Mouse (Mus musculus) layer of hippocampus, postnatal 36 days (tissue): ENCODE measurements around the gene Asb16. TPM values are rescaled to one million over a fixed set of nuclear protein-coding genes. Genes with fewer than 3 reads are reported as not detected.

Experiments
- DNase-seq, 2 experiments: peaks; one replicate each; pipeline ENCODE4 v3.0.0; 2022
- total RNA-seq, 2 experiments: library from RNA; stranded (reverse); gene quantifications; 2 replicates each; pipeline ENCODE4 v1.2.3; 2021

The Asb16 gene
- total RNA-seq, result 1 to 10 TPM; 1.0 to 1.2 TPM

DNA sequence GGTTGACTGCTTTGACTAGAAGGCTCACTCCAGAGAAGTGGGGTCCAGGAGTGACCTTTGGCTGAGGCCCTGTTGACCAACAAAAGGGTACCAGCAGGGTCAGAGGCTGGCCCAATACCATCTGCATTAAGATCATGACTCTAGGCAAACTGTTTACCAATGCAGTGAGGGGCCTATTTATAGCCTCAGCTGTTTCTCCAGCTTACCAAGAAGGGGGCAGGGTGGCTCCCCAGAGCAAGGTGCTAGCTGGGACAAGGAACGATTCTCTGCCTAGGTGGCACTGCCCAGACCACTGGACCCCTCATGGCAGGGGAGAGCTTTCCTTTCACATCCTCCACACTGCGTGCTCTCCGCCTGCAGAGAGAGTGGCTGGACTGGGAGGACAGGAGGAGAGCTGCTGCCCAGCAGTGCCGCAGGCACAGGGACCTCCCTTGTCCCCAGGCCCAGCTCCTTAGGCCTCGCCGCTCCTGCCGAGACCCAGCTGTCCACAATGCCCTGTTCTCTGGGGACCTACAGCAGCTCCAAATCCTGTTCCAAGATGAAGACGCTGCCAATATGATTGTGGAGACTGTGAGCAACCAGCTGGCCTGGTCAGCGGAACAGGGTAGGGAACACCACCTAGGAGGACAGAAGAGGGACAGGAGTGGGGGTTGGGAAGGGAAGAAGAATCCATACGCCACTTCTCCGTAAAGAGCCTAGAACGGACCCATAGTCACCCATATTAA lies at the start of gene Asb16:
Asb16 (plus strand) TSS at position 224 of the 725 bp plus-strand sequence.
- DNase-seq, result no peak

DNA sequence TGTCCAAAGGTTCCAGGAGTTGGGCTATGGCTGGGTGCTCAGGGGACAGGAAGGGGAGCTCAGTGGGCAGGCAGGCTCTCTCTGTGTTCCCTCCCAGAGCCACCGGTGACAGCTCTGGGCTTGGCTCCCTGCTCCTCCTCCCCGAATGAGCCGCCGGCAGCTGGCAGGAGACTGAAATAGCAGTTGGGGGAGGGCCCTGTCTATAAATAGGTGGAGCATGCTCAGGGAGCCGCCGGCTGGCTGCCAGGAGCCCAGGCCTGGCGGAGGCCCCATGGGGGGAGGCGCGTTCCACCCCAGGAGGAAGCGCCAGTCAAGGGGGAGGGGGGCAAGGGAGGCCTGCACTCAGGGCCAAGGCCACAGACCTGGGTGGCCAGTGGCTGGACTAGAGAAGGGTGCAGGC lies 49.8 kb upstream of the Asb16 start:
- DNase-seq, result peak; percentile 94 to 96

DNA sequence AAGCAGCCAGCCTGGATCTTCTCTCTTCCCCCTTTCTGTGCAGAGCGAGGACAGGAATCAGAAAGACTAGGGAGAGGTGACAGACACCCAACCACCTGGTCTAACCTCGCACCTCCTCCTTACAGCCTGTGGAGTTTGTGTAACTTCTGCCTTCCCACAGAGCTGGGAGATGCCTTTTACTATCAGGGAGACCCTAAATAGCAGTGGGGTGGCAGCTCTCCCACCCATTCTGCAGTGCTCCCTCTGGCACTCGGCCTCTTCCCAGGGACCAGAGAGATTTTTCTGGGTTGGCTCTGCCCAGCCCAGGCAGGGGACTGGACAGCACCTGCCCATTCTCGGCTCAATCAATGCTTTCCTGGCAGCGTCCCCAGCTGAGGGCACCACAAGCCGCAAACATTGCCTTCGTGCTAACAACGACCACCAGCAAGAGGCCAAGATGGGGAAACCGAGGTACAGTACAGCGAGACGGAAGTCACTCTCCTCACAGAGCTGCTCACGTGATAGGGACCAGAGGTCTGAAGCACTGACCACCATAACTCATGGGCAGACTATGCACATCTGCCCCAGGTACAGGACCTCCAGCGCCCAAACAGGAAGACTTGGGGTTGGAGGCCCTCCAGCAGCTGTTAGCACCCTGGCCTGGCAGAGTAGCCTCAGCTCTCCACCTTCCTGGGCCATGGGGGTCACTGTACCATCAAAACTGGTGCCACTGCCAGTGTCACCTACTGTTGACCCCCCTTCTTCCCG lies 49.1 kb upstream of the Asb16 start:
- no peak for DNase-seq

DNA sequence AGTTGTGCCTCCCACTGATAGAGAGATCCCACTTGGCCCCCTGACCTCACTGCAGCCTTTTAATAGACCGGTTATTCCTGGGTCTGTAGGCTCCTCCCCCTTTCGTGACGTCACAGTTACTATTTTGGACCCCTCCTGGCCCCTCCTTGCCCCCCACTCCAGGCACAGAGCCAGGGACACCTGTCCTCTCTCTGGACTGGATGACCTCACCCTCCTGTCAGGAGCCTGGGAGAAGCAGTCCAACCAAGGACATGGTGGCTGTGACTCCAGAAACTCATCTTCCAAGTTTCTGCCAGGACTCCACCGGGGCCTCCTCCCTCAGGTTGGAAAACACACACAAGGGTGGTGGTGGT lies 48.6 kb upstream of the Asb16 start:
- no peak for DNase-seq

DNA sequence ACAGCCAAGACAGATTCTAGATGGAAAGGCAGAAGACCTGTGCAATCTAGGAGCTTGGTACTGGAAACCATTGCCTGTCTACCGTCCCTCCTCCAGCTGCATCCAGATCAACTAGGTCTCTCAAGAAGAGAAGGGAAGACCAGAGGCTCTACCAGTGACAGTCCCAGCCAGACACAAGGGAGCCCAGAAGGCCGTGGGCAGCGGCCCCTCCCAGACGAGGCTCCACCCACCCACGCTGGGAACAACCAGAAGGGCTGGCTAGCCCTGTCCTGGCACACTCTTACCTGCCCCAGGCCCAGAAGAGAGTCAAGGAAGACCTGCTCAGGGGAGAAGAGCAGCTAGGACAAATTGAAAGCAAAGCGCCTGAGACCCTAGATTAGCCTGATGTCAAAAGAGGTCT lies 48.1 kb upstream of the Asb16 start:
- no peak for DNase-seq

DNA sequence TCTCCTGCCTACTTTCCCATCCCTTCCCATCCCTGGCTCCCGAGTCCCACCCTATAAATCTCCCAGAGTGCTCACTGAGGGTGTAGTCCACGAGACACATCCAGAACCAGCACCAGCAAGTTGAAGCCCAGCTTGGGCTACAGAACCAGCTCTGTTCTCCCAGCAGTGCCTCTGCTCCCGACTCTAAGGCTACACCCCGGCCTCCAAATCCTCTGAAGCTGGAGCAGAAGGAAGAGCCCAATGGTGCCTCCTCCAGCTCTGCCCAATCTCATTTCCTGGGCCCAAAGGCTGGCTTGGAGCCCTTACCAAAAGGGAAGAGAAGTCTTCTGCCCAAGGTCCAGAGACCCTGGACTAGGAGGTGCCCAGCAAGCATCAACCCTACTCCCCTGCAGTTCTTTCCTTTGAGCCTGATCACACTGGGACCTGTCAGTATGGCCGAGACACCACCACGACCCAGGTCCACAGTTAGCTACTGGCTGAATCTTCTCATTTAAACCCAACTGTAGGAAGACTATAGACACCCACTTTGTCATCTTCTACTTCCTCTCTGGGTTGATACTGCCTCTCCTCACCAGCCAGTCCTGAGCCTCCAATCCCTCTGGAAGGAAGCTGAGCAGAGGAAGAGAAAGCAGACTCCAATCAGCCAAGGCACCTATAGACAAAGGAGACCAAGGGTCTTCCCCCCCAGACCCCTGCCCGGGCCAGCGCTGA lies 47.1 kb upstream of the Asb16 start:
- no peak for DNase-seq

DNA sequence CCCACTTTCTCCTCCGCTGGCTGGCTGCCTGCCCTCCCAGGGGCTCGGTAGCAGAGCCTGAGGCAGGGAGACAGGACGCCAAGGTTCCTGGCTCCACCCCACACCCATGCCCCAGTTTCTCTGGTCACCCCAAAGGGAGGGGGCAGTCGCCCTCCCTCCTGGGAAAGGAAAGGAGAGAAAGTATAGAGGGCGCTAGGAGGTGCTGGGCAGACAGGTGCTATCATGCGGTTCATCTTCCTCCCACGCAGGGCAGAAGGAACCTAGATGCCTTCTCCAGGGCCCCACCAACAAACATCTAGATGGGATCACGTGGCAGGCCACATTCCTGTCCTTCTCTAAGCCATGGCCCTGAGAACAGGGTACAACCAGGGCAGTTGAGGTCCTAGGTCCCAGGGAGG lies 46.6 kb upstream of the Asb16 start:
- no peak for DNase-seq

DNA sequence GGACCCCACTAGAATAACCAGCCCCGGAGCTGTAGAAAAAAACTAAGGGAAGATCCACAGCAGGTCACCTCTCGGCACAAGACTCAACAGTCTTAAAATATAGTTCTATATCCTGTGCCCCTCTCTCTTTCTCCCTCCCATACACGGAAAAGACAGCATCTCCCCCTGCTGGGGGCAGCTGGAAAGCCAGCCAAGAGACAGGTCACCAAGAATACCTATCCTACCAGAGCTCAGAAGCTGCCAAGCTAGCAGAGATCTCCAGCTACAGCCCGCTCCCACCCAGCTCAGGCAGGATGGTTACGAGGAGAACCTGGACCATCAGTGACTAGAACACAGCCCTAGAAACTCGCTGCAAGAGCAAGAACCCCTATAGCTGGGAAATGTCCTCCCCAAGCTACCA lies 45.4 kb upstream of the Asb16 start:
- no peak for DNase-seq

DNA sequence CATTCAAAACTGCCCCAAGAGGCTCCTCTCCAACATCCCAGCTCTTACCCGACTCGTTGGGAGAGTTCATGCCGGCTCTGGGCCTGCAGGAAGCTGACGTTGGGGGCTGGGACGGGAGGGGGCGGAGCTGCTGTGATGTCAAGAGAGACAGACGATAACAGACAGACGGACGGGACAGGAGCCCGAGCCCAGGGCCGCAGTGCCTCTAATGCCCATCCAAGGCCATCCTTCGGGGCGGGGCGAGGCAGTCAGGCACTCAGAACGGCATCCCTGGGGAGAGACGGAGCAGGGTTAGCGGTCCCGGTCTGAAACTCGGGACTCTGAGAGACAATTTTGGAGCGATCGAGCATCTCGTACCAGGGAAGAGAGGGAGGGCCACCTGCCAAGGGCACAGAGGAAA lies 43.9 kb upstream of the Asb16 start:
- no peak for DNase-seq

DNA sequence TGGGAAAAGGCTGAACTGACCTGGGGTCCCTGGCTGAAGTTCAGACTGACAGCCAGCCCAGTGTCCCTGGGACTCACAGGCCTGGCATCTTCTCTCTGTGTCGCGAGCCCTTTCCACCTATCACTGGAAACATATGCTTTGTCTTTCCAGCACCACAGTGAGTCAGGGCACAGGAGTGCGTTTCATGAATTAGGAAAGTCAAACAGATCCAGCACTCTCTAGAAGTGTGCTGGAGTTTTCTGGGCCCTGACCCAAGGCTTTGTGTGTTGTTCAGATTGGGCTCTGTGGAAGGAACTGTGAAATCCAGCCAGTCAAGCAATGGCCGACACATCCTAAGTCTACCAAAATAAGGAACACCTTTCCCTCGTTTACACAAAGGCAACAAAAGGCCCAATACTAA lies 43.3 kb upstream of the Asb16 start:
- DNase-seq, result no peak

DNA sequence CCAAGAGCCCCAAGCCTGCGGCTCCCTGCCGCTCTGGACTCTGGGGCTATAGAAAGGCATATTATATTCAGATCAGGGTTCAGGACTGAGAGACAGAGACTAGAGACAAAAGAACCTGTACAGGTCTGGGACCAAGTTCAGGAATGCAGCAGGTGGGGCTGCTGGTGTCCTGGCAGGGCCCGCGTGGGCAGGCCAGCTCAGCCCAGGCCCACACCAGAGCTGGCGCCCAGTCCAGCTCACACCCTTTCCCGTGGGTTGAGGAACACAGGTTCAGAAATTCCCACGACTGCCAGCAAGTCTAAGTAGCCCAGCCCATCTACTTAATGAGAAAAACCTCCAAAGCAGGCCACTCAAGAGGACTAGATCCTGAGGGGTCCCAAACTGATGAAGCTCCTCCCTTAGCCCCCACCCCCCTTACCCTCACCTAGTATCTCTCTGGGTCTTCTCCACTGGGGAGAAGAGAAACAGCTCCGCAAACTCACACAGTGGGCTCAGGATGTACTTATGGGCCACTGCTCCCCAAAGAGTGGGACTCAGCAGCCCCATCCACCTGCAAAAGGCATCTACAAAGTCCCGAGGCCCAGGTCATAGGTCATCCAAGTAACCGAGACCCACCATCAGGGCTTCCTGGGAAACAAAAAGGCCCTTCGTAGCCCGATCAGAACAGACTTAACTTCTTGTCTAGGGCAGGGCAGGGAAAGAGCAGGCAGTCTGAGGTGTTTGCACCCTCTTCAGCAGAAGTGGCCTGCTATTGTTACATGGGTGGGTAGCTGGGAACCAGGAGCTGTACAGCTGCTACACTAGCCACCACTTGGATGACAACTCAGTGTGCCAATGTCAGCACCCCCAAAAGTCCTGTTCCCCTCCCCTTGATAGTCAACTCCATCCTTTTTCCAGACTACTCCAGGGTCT lies 42.2 kb upstream of the Asb16 start:
- no peak for DNase-seq

DNA sequence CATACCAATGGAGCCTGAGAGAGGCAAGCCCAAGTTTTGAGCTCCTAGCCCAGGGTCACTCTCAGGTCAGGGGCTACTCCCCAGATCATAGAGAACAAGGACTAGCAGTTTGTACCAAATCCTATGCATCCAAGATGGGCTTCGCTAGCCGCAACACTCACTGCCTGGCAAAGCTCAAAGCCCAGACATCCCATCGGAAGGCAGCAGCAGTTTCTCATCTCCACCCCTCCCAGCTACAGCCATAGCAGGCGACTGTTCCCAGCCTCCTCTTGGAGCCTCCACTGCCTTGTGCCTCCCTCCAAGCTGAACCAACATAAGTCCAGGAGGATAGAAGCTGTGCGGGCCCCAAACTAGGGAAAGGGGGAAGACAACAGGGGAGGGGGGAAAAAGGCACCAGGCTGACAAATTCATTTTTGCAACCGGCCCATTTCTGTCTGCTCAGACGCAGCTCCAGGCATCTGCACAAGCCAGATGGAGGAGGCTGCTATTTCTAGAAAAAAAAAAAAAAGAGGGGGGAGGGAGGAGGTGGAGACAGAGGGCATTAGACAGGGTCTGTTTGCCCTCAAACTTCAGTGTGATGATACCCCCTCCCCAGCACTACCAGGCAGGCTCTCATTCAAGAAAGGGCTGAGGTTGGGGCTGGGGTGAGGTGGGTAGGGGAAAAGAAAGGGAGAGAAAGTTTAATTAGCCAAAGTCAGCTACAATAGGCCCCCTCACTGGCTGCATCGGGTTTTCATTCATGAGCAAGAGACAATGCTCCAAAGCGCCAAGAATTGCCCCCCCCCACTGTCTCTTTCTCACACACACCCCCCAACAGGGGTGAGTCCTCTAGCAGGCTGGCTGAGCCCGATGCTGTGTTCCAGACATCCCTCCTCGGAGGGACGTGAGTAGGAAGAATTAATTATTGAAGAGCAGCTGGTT lies 41.0 kb upstream of the Asb16 start:
- DNase-seq, result no peak

DNA sequence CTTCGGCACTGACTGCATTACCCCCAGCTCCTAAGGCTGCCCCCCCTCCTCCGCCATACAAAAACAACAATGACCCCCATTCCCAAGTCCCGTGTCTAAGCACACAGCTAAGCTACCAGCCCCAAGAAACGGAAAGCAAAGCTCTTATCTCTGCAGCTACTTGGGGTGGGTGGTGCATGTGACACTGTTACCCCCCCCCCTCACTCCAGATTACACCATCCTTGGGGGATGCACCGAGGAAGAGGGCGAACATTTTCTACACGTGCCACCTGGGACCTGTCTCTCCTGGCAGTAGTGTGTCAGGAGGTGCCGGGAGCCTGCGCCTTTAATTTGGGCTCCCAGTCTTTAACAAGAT lies 40.4 kb upstream of the Asb16 start:
- no peak for DNase-seq

DNA sequence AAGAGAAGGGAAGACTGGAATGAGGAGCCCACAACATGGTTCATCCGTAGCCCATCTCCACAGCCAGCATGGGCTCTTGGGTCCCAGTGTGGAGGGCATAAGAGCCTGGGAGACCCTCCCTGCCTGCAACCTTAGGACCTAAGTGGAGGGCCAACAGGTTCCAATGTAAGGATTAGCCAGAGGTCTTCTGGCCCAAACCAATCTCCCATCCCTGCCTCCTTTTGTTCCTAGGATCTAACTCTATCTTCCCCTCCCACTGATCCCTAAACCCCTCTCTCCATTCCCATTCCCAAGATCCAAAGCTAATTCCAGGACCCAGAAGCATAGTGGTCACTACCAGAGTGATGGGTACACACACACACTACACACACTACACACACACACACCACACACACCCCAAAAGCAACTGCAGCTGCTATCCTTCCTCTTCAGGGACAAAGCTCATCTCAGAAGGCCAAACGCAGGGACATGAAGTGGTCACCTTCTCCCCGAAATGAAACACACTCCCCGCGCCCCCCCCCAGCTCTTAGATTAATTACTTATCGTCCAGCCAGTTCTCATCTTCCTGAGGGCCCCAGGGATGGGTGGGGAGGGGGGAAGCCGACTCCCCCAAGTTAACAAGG lies 39.8 kb upstream of the Asb16 start:
- no peak for DNase-seq

DNA sequence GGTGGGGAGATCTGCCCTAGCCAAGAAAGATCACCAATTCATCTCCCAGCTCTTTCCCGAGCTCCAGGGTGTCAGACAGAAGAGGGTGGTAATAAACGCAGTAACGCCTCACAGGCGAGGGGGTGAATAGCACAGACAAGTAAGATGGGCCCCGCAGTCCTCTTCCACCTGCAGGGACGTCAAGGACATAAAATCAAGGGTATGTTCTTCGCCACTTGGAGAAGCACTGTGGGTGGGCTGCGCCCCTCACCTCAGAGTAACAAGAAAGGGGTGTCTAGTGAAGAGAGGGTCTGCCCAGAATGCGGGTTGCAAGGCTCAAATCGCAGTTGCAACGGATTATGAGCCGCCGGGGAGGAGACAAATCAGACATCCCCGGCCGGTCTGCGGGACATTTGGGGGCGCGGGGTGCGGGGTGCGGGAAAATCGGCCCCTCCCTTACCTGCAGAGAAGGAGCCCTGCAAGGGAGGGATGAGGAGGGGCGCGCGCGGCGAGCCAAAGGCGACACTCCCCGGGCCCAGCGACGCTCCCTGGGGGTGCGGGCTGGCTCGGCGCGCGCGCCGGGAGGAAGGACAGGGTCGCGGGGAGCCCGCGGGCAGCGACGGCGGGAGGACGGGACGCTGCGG lies 39.1 kb upstream of the Asb16 start:
- DNase-seq, result no peak

DNA sequence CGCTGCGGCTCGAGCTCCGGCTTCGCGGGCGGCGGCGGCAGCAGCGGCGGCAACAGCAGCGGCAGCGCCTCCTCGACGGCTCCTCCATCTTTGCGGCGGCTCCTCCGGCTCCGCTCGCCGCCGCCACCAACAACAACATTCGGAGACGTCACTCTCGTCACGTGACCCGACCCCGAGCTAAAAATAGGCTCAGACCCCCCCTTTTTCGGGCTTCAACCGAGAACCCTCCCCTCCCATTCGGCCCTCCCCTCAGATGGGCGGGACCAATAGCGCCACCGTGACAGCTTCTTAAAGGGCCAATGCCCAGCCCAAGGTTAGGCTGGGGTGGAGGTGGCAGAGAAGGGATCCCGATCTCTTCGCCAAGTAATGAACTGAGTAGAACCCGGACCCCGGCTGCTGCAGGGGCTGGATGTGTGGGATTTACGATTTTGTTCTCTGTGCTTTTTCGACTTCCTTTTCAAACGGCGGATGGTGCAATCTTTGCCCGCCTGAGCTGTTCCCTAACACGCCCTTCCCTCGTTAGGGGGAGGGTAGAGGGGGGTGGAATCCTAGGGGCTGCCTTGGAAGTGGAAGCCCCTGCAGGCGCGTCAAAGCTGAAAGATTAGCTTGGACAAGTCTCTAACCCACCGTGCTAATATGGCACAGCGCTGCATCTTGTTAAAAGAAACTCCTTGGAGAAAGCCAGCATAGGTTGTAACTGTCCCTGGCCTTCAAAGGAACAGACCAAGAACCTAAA lies 38.4 kb upstream of the Asb16 start, which contains the start of gene Hdac5:
Hdac5 (minus strand) TSS at position 161 of the 736 bp plus-strand sequence.
- peak; percentile 96 to 97 for DNase-seq

DNA sequence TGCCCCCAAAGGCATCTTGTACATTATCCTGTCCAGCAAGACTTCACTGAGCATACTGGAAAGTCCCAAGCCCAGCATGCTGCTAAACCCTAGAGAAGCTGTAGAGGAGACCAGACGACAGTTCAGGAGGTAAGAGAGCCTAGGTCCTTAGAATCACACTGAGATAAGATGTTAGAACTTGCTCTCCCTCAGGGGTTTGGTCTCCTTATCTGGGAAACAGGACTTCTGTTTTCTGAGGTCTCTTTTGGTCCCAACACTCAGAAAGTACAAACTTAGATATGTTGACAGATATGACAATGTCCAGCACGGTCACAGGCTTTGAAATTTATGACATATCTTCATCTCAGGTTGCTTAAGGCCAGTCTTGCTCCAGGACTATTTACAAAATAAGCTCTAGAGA lies 32.5 kb upstream of the Asb16 start:
- no peak for DNase-seq

DNA sequence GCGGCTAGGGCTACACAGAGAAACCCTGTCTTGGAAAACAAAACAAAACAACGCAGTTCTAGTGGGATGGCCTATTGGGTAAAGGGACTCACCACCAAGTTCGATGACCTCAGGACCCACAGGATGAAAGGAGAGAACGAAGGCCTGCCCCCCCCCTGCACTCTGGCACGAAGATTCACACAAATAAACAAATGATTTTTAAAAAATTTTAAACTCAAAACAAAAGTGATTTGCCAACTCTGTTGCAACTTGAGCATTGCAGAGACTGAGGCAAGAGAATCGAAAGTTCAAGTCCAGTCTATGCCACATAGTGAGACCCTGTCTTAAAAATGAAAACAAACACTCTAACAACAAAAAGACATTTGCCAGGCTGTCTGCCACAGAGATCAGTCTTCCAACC lies 27.9 kb upstream of the Asb16 start:
- DNase-seq, result no peak

DNA sequence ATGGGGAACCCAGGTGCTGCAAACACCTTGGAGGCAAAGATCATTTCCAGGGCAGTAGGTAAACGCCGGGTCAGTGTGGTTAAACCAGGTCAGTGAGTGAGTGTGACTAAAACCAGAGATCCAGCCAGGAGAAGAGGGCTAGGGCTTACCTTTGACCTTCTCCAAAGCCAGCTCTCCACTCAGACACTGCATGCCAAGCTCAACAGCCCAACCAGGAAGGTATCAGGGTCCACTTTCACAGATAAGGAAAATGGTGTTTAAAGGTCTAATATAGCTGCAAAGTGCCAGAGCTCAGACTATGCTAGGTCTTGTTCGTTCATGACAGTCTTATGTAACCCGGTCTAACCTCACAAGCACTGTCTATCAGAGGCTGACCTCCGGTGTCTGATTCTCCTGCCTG lies 27.3 kb upstream of the Asb16 start:
- no peak for DNase-seq

DNA sequence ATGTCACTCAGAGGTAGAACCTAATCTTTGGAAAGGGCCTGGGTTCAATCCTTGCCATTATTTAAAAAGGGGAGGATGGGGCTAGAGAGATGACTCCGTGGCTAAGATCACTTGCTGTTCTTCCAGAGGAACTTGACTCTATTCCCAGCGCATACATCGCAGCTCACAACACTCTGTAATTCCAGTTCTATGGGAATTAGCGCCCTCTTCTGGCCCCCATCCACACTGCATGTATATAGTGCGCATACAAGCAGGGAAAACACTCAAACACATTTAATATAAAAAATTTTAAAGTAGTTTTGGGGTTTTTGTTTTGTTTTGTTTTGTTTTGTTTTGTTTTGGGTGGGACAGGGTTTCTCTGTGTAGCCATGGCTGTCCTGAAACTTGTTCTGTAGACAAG lies 26.7 kb upstream of the Asb16 start:
- no peak for DNase-seq
